In genomic region chr17:62783524-62784273, GRCm38 (mm10) we compare ENCODE assay signal across 9 mouse cellular contexts.
DNase-seq lines count a peak whose midpoint lies in the region; ATAC-seq and TF ChIP-seq lines count a peak whose summit lies in the region.
"Had no signal": no experiment of that assay in that cellular context is flagged by ENCODE, and none has a peak within 500 bp of the region (broad histone marks: within the 10 kb centered on the region; RNA-seq: fewer than 3 reads in every experiment).

No protein-coding gene starts in this region.

- no peak for TF ChIP-seq POLR2A in lung, adult 2 months (IDR thresholded peaks at IDR 0.05; ENCODE audit: borderline replicate concordance, extremely low read depth, low read depth, low read length)

- H3K9me3 ChIP-seq in G1E (replicated peaks), result peaks cover 12% of the 10 kb centered on the region
- H3K9me3 ChIP-seq in forebrain, embryonic 16.5 days (ENCODE audit: control insufficient read depth, low read length), result no peaks in the 10 kb centered on the region

- H3K9ac ChIP-seq in forebrain, embryonic 16.5 days (replicated peaks; ENCODE audit: low read depth, low read length), result peak overlapping the region; percentile 53

- H3K4me1 ChIP-seq in G1E (ENCODE audit: insufficient read depth, low read depth, low read length), result no peaks in the 10 kb centered on the region
- peaks cover 14% of the 10 kb centered on the region for H3K4me1 ChIP-seq in forebrain, embryonic 16.5 days (replicated peaks; ENCODE audit: control insufficient read depth, insufficient read depth, low read length)
- H3K4me1 ChIP-seq in lung, adult 2 months (ENCODE audit: control insufficient read depth, insufficient read depth, low read length), result no peaks in the 10 kb centered on the region; the same call in 1 of the 2 replicates

- DNase-seq in G1E (ENCODE audit: low spot score), result no peak
- peak; percentile 41 for DNase-seq in cerebellum, adult 11-12 months
- peak; percentile 47 for DNase-seq in heart, postnatal 25 days (ENCODE audit: low spot score)
- DNase-seq in layer of hippocampus, adult 18-20 months (ENCODE audit: low spot score in 2 of 2), result peak; percentile 59 to 88
- DNase-seq in lung, adult 2 months, result peak; percentile 75
- peak; percentile 72 for DNase-seq in ovary, postnatal 14 days (ENCODE audit: low spot score)
- peak; percentile 61 to 82 for DNase-seq in thymus, postnatal 10 days (ENCODE audit: low spot score in 2 of 2)

- no peaks in the 10 kb centered on the region for H3K36me3 ChIP-seq in G1E (replicated peaks)
- no peaks in the 10 kb centered on the region for H3K36me3 ChIP-seq in forebrain, embryonic 16.5 days (ENCODE audit: control insufficient read depth, insufficient read depth)

- peak overlapping the region; percentile 55 for H3K4me2 ChIP-seq in forebrain, embryonic 16.5 days (ENCODE audit: low read length)

- no peak overlapping the region for H3K4me3 ChIP-seq in G1E (ENCODE audit: low read depth, low read length)
- H3K4me3 ChIP-seq in forebrain, embryonic 16.5 days (replicated peaks; ENCODE audit: low read length), result peak overlapping the region; percentile 37
- H3K4me3 ChIP-seq in lung, adult 2 months (replicated peaks; ENCODE audit: extremely low read depth, low read depth, low read length), result peak overlapping the region; percentile 12
- H3K4me3 ChIP-seq: myocyte had no signal

- intact Hi-C loops in heart, postnatal 25 days (cut with DNase I), result loop anchor here (5.0 kb wide), 1 partner anchor 99 kb away; the partner anchor contains the start of gene Efna5

- no peaks in the 10 kb centered on the region for H3K27me3 ChIP-seq in G1E (ENCODE audit: insufficient read depth, low read length)
- H3K27me3 ChIP-seq in forebrain, embryonic 16.5 days (replicated peaks; ENCODE audit: control insufficient read depth, insufficient read depth, low read length), result no peaks in the 10 kb centered on the region

- no peak overlapping the region for H3K27ac ChIP-seq in forebrain, embryonic 16.5 days (ENCODE audit: low read length)

- peak; percentile 31; the same call in 1 of the 2 replicates for TF ChIP-seq CTCF in G1E (IDR thresholded peaks at IDR 0.05; ENCODE audit: low read depth, low read length)
- TF ChIP-seq CTCF in lung, adult 2 months (IDR thresholded peaks at IDR 0.05; ENCODE audit: insufficient read depth, low read length), result peak; percentile 45

- 20% methylated on average over 13 of the region's 13 CpGs for WGBS in forebrain, embryonic 16.5 days
- WGBS in lung, adult 2 months, result 13% methylated on average over 13 of the region's 13 CpGs

- ATAC-seq in G1E (ENCODE audit: extremely low read depth, insufficient number of reproducible peaks, low FRiP score, poor library complexity, severe bottlenecking), result peak; percentile 40; the same call in 1 of the 2 replicates
- ATAC-seq in forebrain, embryonic 16.5 days, result peak; percentile 81
